Mouse (Mus musculus) E14TG2a.4 (cell line): Measurements from ENCODE around the gene Gramd1b.

Source experiments
- CTCF ChIP-seq: conservative IDR thresholded peaks from 2 replicates; pipeline ENCODE4 v1.5.1; 2014; ENCODE audit warnings: low read length
- POU5F1 ChIP-seq: IDR thresholded peaks from 2 replicates; pipeline ENCODE4 v1.6.1; 2014; ENCODE audit warnings: low read length, borderline replicate concordance

DNA sequence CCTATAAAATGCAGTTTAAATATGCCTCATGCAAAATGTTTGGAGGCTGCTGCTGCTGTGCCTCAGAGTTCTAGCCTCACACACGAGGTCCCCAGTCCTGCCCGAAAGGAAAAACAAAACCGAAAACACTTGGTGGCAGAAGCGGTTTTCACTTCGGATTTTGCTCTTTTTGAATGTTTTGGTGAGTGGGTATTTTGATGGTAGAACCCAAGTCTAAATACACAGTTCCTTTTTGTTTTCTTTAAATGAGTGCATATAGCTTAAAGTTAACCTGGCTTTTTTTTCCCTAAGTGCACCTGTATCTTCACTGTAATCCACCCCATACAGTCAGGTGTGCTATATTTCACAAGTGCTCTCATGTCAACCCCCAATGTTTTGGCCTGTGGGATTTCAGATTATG is 174.8 kb downstream of the Gramd1b start:
- TF ChIP-seq CTCF (no peak), POU5F1 (no peak)
